Mouse (Mus musculus): ENCODE results near the gene Nim1k. TPM values are rescaled to one million over a fixed set of nuclear protein-coding genes. Genes with fewer than 3 reads are reported as not detected.
"Not testable (repeated sequence)": the region's sequence is repeated elsewhere in the genome, so short reads cannot be mapped to it uniquely, and the experiment has no call there.

Gene Nim1k
- polyA plus RNA-seq, 1 experiment from 2014 or later: 7.0 TPM

DNA sequence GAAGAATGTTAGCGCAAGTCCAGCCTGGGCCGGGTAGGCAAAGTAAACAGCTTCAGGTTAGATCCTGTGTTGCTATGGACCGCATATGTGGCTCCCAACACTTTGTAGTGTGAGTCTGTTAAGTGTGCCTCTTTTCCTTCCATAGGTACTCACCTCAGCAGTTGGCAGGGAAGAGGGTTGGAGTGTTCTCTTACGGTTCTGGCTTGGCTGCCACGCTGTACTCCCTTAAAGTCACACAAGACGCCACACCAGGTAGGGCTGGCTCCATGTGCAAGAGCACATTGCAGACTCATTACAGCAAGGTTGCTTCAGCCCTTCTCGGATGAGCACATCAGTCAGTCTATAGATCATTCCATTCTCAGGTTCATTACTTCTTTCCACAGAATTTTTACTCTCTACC lies 51.4 kb downstream of the Nim1k start:
- Histone ChIP-seq H3K4me3 (ENCODE audit: low read depth, low read length) (no peak overlapping the region), H3K36me3 (ENCODE audit: control insufficient read depth, insufficient read depth, low read length) (peaks cover 52% of the 10 kb centered on the region), H3K4me2 (ENCODE audit: low read length) (no peak overlapping the region), H3K27me3 (ENCODE audit: control insufficient read depth, insufficient read depth, low read depth, low read length) (no peaks in the 10 kb centered on the region), H3K9me3 (replicated peaks; ENCODE audit: control insufficient read depth, low read length, poor library complexity, severe bottlenecking) (no peaks in the 10 kb centered on the region), H3K4me1 (ENCODE audit: control insufficient read depth, insufficient read depth, low read length) (no peaks in the 10 kb centered on the region), H3K27ac (ENCODE audit: low read length) (no peak overlapping the region), H3K9ac (ENCODE audit: low read depth, low read length) (no peak overlapping the region)
- 93% methylated on average over 7 of the region's 7 CpGs for WGBS
- no peak for ATAC-seq

DNA sequence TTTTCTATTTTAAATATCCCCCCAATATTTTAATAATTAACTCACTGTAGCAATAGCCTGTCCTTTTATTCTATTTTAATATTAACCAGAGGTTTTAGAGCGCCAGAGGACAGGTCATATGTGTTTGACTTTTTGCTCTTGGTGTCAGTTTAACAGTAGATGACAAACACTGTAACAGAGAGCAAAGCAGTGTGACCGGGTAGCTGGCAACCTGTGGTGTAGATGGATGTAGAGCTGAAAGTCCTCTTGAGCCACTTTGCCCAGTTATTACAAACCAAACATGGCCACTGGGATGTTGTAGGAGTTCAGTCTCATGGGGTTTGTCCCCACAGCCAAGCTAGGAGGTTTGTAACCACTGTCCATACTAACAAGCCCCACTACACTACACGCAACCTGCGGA lies 57.2 kb downstream of the Nim1k start:
- WGBS: 88% methylated on average over 4 of the region's 4 CpGs
- Histone ChIP-seq H3K4me2 (ENCODE audit: low read length) (no peak overlapping the region), H3K27ac (ENCODE audit: low read length) (no peak overlapping the region), H3K9me3 (replicated peaks; ENCODE audit: control insufficient read depth, low read length, poor library complexity, severe bottlenecking) (no peaks in the 10 kb centered on the region), H3K27me3 (ENCODE audit: control insufficient read depth, insufficient read depth, low read depth, low read length) (no peaks in the 10 kb centered on the region), H3K9ac (ENCODE audit: low read depth, low read length) (no peak overlapping the region), H3K4me1 (ENCODE audit: control insufficient read depth, insufficient read depth, low read length) (peaks cover 37% of the 10 kb centered on the region), H3K4me3 (ENCODE audit: low read depth, low read length) (no peak overlapping the region), H3K36me3 (ENCODE audit: control insufficient read depth, insufficient read depth, low read length) (peaks cover 26% of the 10 kb centered on the region)
- no peak for ATAC-seq

DNA sequence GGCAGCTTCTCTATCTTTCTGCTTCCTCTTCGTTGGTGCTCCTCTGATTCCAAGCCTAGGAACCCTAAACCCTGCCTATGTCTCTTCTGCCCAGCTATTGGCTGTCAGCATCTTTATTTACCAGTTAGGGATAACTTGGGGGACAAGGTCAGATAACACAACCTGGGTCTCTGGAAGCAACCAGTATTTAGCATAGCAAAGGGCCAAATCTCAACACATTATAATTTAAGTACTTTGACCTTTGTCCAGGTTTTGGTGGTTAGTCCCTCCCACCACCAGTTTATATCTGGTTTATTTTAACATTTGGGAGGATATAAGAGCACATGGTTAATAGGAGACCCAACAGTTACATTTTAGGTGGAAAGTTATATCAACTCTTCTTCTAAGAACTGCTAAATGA lies 59.2 kb downstream of the Nim1k start:
- H3K36me3 ChIP-seq (ENCODE audit: control insufficient read depth, insufficient read depth, low read length): peaks cover 14% of the 10 kb centered on the region
- H3K9ac ChIP-seq (ENCODE audit: low read depth, low read length): no peak overlapping the region
- 0 out of 2 replicates have a peak overlapping the region, but pooled peaks have one; percentile 17 for H3K4me2 ChIP-seq (ENCODE audit: low read length)
- ATAC-seq: no peak
- H3K27ac ChIP-seq (ENCODE audit: low read length): no peak overlapping the region
- no peak overlapping the region for H3K4me3 ChIP-seq (ENCODE audit: low read depth, low read length)
- no peaks in the 10 kb centered on the region for H3K27me3 ChIP-seq (ENCODE audit: control insufficient read depth, insufficient read depth, low read depth, low read length)
- no peaks in the 10 kb centered on the region for H3K9me3 ChIP-seq (replicated peaks; ENCODE audit: control insufficient read depth, low read length, poor library complexity, severe bottlenecking)
- peaks cover 49% of the 10 kb centered on the region for H3K4me1 ChIP-seq (ENCODE audit: control insufficient read depth, insufficient read depth, low read length)
- 68% methylated on average over 1 of the region's 1 CpGs for WGBS

DNA sequence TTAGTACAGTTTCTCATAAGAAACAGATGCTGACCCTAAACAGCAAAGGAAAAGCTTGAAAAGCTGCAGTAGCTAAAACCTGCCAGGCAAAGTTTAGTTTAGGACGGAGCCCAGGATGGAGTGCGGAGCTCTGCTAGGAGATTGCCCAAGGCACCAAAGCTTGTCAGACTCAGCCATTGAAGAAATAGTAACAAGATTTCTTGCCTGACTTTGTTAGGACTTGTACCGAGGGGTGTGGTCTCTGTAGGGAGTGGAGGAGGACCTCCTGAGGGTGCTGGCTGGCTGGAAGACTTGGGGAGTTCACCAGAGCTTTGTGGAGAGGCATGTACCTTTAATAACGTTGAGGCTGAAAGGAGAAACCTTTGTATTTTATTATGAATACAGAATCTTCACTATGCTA lies 60.0 kb downstream of the Nim1k start:
- Histone ChIP-seq H3K27ac (ENCODE audit: low read length) (no peak overlapping the region), H3K36me3 (ENCODE audit: control insufficient read depth, insufficient read depth, low read length) (peaks cover 10% of the 10 kb centered on the region), H3K4me1 (ENCODE audit: control insufficient read depth, insufficient read depth, low read length) (peaks cover 53% of the 10 kb centered on the region), H3K9me3 (replicated peaks; ENCODE audit: control insufficient read depth, low read length, poor library complexity, severe bottlenecking) (no peaks in the 10 kb centered on the region), H3K4me3 (ENCODE audit: low read depth, low read length) (no peak overlapping the region), H3K4me2 (ENCODE audit: low read length) (peak overlapping the region; percentile 39), H3K9ac (ENCODE audit: low read depth, low read length) (no peak overlapping the region), H3K27me3 (ENCODE audit: control insufficient read depth, insufficient read depth, low read depth, low read length) (no peaks in the 10 kb centered on the region)
- WGBS: 62% methylated on average over 4 of the region's 4 CpGs
- no peak for ATAC-seq

DNA sequence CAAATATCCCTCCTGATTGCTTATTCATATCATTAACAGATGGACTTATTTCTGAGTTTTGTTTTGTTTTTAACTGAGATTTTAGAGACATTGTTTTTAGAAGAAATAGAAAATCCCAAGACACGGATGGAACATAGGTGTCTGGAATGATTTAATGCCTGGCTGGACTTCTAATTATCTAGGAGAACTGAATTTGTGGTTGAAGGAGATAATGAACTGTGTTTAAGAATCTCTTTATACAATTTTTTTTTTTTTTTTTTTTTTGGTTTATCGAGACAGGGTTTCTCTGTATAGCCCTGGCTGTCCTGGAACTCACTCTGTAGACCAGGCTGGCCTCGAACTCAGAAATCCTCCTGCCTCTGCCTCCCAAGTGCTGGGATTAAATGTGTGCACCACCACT lies 63.7 kb downstream of the Nim1k start:
- not testable (repeated sequence) for H3K36me3 ChIP-seq (ENCODE audit: control insufficient read depth, insufficient read depth, low read length); ATAC-seq; H3K9me3 ChIP-seq (replicated peaks; ENCODE audit: control insufficient read depth, low read length, poor library complexity, severe bottlenecking); H3K9ac ChIP-seq (ENCODE audit: low read depth, low read length); H3K27me3 ChIP-seq (ENCODE audit: control insufficient read depth, insufficient read depth, low read depth, low read length); H3K27ac ChIP-seq (ENCODE audit: low read length)
- peak overlapping the region; percentile 94 for H3K4me3 ChIP-seq (ENCODE audit: low read depth, low read length)
- peaks cover 57% of the 10 kb centered on the region for H3K4me1 ChIP-seq (ENCODE audit: control insufficient read depth, insufficient read depth, low read length)
- WGBS: 63% methylated on average over 3 of the region's 3 CpGs
- peak overlapping the region; percentile 81 for H3K4me2 ChIP-seq (ENCODE audit: low read length)

DNA sequence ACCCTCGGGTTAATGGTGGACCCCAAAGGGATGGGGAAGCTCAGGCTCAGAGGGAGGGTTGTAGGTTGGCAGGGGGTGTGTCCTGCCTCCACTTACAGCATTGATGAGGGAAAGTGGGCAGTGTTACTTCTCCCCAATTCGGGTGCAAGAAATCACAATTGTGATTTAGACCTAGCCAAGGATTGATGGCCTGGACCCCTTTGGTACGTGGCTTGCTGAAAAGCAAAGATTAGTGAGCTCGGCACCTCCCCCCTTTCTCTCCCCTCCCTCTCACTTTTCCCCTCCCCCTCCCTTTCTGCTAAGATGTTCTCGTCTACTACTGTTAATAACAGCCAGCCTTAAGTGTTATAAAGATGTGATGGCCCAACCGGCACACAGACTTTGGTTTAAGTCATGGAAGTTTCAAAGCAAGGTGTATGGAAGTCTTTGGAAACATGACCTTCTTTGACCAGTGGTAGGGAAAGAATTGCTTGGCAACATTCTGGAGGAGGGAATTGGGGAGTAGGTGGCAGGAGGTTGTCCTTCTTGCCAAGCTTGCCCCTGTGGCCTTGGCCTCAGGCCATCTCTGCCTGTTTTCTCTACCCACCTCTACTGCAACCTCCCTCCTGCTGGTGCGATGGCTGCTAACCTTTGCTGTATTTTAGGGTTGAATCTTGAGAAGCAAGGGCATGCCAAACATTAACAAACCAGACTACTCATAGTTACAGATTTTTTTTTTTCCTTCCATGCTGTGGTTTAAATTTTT lies 64.6 kb downstream of the Nim1k start:
- Histone ChIP-seq H3K4me2 (ENCODE audit: low read length) (peak overlapping the region; percentile 81), H3K9me3 (replicated peaks; ENCODE audit: control insufficient read depth, low read length, poor library complexity, severe bottlenecking) (no peaks in the 10 kb centered on the region), H3K4me1 (ENCODE audit: control insufficient read depth, insufficient read depth, low read length) (peaks cover 48% of the 10 kb centered on the region), H3K27ac (ENCODE audit: low read length) (peak overlapping the region; percentile 100), H3K36me3 (ENCODE audit: control insufficient read depth, insufficient read depth, low read length) (0 out of 2 replicates have a peak, but pooled peaks cover 2% of the 10 kb centered on the region), H3K27me3 (ENCODE audit: control insufficient read depth, insufficient read depth, low read depth, low read length) (no peaks in the 10 kb centered on the region), H3K9ac (ENCODE audit: low read depth, low read length) (peak overlapping the region; percentile 99), H3K4me3 (ENCODE audit: low read depth, low read length) (peak overlapping the region; percentile 94)
- no peak; the same call in 1 of the 2 replicates for ATAC-seq
- WGBS: 0% methylated on average over 7 of the region's 7 CpGs

DNA sequence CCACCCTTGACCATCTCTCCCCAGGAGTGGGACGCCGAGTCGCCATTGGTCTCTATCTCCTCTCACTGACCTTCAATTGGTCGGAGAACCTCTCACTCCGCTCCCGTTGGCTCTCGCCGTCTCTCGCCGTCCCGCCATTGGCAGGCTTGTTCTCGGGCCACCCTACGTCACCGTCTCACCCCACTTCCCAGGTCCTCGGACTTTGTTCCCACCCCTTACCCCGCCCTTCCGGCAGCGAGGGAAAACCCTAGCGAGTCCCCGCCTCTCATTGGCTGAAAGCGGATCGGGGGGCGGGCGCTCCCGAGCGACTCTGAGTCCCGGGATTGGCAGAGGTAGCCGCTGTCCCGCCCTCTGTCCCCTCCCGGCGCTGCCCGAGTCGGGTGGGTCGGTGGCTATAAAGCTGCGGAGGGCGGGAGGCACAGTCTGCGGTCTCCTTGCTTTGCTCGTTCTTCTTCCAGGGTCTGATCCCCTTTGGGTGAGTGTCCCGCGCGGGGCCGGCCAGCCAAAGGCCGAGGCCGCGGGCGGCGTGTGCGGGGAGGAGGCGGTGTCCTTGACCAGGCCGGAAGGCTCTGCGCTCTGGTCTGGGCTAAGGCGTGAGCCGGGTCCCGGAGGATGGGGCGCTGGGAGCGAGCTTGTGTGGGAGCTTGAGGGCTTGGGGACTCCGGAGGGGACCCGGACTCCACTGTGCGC lies 65.5 kb downstream of the Nim1k start, which contains the start of gene Hmgcs1:
Gene Hmgcs1 (plus strand): TSS at position 341 of the 690 bp plus-strand sequence.
- H3K27me3 ChIP-seq (ENCODE audit: control insufficient read depth, insufficient read depth, low read depth, low read length): no peaks in the 10 kb centered on the region
- peak within 1 kb of the TSS; percentile 99 for H3K9ac ChIP-seq (ENCODE audit: low read depth, low read length)
- ATAC-seq: peak; percentile 99
- H3K4me2 ChIP-seq (ENCODE audit: low read length): peak within 1 kb of the TSS; percentile 81
- 0 out of 2 replicates have a peak, but pooled peaks cover 2% of the 10 kb centered on the region for H3K36me3 ChIP-seq (ENCODE audit: control insufficient read depth, insufficient read depth, low read length)
- WGBS: 0% methylated on average over 55 of the region's 59 CpGs
- H3K4me3 ChIP-seq (ENCODE audit: low read depth, low read length): peak within 1 kb of the TSS; percentile 94
- peaks cover 42% of the 10 kb centered on the region for H3K4me1 ChIP-seq (ENCODE audit: control insufficient read depth, insufficient read depth, low read length)
- H3K27ac ChIP-seq (ENCODE audit: low read length): peak within 1 kb of the TSS; percentile 100
- H3K9me3 ChIP-seq (replicated peaks; ENCODE audit: control insufficient read depth, low read length, poor library complexity, severe bottlenecking): no peaks in the 10 kb centered on the region

DNA sequence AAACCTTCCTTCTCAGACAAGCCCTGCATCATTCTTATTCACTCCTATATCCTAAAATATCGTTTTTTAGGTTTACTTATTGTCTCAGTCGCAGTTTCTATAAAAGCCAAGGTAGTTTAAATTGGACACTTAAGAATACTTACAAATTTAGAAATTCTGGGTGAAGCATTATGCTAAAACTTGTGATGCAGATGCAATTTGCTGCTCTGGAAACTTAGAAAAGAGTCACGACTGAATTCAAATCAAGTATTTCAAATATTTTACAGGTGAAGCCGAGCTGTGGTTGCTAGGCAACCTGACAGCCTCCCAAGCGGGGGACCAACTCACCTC lies 66.0 kb downstream of the Nim1k start:
- Histone ChIP-seq H3K4me2 (ENCODE audit: low read length) (peak overlapping the region; percentile 54), H3K27ac (ENCODE audit: low read length) (peak overlapping the region; percentile 90), H3K4me1 (ENCODE audit: control insufficient read depth, insufficient read depth, low read length) (peaks cover 38% of the 10 kb centered on the region), H3K9ac (ENCODE audit: low read depth, low read length) (no peak overlapping the region), H3K4me3 (ENCODE audit: low read depth, low read length) (peak overlapping the region; percentile 94), H3K36me3 (ENCODE audit: control insufficient read depth, insufficient read depth, low read length) (no peaks in the 10 kb centered on the region), H3K27me3 (ENCODE audit: control insufficient read depth, insufficient read depth, low read depth, low read length) (no peaks in the 10 kb centered on the region), H3K9me3 (replicated peaks; ENCODE audit: control insufficient read depth, low read length, poor library complexity, severe bottlenecking) (no peaks in the 10 kb centered on the region)
- no peak for ATAC-seq
- WGBS: 8% methylated on average over 5 of the region's 5 CpGs

All from midbrain, embryonic 16.5 days (tissue).